Mouse (Mus musculus) lung, postnatal 4 days (tissue): Measurements from ENCODE around the gene St7l.
A peak's percentile ranks its signal among the peaks of the same experiment; 100 is the strongest.

Experiments
- DNase-seq, 2 experiments: peaks; one replicate each; pipeline ENCODE4 v3.0.0; 2021

The St7l gene

DNA sequence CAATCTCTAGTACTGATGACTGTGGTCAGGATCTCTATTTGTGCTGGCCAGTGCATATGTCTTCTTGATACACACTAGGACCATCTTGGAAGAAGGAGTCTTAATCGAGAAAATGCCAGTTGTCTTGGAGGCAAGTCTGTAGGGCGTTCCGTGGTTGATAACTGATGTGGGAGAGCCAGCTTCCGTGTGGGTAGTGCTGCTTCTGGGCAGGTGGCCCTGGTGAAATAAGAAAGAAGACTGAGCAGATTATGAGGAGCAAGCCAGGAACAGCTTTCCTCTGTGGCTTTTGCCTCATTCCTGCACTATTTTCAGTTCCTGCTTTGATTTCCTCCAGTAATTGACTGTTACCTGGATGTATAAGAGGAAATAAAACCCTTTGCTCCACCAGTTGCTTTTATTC is 41.6 kb downstream of the St7l start:
- no peak for DNase-seq

DNA sequence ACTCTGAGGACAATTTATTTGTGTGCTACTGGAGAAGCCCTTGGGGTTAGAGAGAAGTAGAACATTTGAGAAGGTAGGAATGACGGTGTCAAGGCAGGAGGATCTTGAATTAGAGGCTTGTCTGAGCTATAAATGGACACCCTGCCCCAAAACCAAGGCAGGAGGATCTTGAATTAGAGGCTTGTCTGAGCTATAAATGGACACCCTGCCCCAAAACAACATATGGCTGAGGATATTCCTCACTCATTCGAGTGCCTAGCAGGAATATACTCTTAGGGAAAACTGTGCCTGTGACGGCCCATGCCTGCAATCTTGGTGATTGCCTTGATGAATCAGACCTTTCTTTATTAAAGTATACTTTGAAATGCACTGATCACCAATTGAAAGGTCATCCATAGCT is 42.2 kb downstream of the St7l start:
- no peak for DNase-seq

DNA sequence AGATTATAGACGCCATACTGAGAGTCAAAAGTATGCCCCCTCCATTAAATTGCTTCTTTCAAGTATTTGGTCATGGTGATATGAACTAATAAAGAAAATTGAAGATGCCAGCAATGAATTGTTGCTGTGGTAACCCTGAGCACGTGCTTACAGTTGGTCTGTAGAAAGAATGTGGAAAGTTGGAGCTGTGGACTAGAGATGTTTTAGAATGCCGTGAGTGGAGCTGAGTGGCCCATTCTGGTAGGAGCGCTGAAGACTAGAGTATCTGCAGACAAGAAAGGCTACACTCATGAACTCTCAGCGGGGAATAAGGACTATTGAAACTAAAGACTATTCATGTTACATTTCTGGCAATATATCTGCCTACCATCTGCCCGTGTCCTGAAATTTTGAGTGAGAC is 45.4 kb downstream of the St7l start:
- DNase-seq, result no peak

DNA sequence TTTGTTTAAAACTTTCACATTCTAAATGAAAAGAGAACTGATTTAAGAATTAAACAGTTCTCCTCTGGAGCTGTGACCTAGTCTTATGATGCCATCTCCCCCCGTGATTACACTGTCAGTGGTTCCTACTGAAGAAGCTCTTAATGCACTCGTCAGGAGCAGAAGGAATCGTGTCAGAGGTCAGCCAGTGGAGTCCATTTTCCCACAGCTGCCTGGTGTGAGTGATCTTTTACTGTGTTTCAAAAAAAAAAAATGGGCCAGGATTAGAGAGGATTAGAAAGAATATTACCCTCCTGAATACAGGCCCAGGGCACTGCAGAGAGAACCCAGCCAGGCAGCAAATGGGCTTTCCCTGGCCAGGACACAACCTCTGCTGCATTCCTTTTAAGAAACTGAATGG is 51.2 kb downstream of the St7l start:
- DNase-seq, result no peak

DNA sequence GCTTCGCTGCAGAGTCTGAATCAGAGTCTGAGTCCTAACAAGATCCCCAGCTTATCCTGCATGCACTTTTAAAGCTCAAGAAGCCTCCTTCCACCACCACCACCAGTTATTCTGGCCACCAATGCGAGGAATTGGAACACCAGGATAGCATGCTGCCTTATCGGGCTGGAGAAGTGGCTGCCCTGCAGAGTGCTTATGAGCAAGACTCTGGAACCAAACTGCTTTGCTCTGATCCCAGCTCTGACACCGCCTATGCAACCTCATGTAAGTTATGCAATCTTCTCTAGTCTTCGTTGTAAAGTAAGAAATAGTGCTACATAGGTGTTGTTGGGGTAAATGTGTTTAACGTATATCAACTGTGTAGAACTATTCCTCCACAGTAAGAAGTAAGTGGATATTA is 65.6 kb downstream of the St7l start:
- no peak for DNase-seq

DNA sequence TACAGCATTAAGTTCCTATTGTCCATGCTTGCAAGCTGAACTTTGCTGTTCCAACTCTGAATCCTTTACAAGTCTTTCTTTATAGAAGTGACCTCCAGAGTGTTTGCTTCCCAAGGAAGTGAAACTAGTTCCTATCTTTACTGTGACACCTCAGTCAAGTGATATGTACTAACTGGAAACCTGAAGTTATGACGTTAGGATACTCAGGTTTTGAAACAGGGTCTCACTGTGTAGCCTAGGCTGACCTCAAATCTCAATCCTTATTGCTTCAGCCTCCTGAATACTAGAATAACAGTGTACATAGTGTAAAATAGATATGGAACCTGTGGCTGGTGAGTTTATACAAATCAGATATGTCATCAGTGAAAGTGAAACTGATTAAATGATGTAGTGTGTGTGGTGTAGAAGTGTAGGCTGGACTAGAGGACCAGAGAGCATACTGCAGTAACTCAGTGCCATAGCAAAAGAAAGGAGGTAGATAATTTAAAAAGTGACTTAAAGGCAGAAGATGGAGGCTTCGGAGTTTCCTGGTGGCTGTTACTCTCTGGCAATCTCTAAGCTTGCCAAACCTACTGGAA is 74.0 kb downstream of the St7l start:
- DNase-seq, result no peak

DNA sequence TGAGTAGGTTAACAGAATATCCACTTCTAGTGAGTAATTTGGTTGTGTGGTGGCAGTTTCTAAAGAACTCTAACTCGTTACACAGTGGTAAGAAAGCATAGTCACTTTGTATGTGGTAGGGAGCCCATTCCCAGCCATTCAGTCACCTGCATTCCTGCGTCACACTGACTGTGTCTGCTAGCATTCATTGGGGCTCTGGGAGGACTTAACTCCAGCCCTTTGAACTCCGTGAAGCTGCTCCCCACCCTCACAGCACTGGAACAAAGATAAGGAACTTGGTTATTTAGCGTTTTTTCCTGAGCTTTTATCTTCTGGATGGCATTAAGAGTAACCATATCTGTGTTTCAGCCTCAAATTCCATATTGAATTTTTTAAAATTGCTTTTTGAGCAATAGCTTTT is 74.5 kb downstream of the St7l start:
- DNase-seq, result no peak

DNA sequence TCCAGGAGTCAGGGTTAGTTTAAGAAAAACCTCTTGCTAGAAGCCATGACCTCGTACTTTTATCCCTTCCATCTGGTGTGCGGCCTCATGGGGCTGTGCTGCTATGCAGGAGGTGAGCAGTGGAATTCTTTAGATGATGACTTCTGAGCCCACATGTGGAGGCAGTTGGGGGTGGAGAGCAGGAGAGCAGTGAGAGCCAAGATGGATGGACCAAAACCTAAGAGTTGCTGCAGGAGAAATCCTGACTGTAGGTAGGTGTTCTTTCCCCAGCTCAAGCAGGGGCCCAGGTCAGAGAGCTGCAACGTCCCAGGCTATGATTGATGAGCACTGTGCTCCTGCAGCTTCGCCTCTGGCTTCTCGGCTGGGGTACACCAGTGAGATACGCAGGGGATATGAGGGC is 76.9 kb downstream of the St7l start:
- no peak for DNase-seq

DNA sequence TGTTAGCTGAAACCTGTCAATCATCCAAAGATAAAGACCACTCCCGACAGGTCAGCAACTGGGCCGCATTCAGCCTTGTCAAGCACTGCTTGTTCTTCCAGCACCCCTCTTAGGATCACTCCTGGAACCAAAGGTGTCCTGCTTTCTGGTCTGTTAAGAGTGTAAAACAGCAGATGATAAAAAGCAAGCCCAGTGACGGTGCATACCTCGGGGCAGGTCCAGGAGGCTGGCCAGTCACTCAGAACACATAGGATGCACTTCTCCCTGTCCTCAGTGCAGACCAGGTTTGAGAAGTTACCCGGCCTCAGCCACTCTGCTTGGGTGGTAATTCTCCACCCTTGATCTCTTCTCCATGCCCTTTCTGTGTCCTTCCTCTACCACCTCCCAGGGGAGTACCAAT is 78.9 kb downstream of the St7l start:
- DNase-seq, result no peak

DNA sequence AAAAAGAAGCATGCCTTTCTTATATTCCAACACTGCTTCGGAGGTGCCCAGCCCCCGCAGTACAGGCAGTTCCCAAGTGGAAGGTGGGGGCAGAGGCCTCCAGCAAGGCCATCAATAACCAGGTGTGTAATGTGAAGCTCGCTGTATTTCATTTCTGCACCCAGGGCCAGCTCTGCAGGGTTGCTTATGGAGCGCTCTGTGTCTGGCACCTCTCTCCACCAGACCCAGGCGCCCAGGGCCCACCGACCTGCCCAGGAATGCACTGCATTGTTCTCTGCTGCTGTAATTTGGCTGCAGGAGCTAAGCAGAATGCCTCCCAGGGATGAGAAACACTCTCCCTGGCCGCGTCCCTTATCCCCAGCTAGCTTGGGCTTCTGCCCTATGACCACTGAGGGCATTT is 79.5 kb downstream of the St7l start:
- no peak for DNase-seq

DNA sequence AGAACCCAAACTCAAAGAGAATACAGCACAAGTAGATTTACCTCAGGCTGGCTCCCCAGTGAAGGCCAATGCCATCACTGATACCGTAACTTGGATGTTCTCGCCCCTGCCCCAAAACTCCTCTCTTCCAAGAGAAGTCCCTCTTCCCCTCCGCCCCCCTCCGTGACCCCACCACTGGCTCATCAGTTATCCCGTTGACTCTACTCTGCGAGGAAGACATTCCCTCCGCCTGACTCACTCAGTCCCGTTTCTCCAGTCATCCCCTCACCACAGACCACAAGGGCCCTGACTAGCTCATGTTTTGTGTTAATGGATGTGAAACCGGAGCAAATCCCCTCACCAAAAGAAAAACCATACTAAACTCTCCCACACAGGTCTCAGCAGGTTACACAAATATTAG is 81.1 kb downstream of the St7l start:
- no peak for DNase-seq

DNA sequence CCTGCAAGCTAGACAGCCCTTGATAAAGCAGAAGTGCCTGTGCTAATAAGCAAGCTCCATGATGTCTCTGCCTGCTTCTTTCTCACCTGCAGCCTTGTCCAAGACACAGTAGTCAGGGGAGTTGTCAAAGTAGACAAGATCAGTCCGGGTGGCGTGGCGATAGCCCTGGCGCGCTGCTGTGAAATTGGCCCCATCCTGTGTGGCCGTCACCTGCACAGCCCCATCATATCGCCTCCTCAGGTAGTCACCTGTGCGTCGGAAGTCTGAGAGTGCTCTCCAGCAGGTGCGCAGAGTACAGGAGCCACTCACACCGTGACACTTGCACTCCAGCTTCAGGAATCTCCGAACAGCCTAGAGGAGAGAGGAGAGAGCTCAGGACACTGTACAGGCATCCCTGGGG is 87.1 kb downstream of the St7l start:
- no peak for DNase-seq

DNA sequence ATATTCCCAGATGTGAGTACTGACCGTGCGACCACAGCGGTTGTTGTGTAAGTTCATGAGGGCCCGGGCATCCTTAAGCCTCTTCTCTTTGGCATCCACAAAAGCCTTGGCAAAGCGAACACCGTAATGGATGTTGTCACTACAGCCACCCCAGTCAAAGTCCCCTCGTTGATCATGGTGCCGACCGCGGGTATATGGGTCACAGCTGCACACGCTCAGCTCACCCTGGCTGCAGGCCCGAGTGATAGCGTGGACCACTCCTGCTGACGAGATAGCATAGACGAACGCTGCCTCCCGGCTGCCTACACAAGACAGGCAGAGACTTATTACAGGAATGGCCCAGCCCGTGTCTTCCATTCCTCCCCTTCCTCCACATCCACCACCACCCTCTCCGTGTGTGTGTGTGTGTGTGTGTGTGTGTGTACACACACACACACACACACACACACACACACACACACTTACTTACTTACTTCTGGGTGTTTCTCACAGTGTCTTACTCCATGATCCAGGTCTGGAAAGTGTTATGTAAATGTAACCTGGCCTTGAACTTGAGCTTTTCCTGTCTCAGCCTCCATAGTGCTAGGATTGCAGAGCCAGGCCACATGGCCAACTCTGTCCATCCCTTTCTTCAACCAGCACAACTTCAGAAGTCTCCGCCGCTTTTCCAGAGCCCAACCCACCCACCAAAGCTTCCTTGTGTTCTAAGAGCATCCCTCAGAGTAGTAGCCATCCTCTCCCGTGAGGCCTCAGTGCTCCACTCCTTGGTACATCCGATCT is 89.3 kb downstream of the St7l start:
- DNase-seq, result no peak

DNA sequence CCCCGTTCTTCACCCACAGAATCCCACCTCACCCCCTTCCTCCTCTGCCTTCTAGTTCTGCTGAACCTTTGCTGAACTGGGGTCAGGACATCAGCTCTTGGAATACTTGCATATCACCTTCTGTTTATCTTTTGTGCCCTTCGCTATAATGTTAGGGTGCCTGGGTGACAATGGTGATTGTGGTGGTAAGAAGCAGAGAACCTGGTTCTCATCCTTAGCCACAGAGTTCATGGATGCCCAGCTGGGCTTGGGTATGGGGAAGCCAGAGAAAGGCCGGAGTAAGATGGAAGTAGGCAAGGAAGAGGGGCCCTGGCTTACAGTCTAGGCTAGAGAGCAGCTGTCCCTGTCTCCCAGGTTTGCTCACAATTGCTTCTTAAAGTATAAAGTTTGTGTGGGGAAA is 90.3 kb downstream of the St7l start:
- no peak for DNase-seq

DNA sequence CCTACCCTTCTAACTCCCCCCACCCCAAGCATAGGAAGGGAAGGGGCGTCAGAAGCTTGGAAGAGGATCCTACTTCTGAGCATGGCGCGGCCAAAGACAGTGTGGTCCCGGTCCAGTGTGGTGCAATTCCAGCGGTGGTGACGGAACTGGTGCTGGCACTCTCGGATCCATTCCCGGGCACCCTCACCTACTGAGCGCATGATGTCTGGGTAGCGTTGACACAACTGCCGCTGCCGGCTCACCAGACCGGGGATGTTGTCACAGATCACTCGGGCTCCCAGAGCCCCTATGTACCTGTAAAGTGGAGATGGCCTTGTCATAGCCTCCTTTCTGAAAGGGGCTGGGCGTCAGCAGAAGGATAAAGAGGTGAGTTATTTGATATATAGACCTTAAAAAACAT is 90.7 kb downstream of the St7l start:
- DNase-seq, result no peak

DNA sequence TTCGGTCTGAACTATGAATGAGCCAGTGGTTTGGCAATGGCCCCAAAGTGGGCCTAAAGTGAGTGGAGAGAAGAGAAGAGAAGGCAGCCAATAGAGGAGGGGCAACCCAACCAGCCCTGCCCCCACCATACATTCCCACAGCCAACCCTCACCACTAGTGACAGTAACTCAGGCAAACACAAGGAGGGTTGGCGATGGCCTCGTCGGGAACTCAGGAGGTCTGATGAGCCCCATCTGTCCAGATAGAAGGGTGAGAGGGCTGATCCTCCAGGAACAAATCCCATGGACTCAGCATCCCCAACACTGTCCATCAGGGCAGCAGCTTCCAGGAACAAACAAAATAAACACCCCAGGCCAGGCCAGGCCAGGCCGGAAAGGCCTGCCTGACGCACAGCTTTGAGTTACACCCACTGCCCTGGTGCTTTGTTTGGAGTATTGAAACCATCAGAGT is 92.4 kb downstream of the St7l start:
- DNase-seq, result peak; percentile 62 to 83

DNA sequence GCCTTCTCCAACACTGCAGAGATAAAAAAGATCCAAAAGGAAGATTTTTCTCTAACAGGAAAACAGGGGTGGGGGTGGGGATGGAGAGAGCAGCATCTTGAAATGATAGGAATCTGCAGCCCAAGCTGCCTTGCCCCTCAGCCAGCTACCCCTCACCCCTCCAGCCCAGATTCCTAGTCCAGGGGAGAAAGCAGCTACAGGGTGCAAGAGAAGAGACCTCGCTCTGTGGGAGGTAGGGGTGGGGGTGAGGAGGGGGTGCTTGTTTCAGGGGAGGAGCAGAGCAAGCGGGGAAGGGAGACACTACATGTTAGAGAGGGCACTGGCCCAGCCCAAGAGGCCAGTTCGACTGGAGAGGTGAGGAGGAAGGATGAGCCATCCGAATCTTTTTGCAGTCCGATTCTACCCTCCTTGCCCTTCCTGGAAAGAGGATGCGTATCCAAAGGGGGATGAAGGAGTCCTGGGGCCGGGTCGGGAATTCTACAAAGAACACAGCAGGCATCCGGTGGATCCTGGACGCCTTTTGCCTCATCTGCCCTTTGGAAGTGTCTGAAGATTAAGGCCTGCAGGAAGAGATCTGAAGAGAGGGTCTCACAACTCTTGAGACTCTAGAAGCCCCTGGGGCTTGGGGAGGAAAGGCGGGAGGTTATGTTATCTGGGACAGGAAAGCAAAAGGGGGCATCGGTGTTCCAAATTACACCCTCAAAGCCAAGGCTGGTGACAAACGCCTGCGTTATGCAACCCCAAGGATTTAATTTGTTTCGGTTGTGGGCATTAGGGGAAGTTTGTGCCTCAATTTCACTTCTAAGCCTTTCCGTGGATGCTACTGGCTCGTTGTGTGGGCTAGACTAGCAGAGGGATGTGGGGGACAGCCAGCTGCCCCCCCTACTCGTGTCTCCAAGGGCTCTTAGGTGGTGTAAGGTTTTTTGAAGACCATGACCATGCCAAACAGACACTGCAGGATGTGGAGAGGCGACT is 96.5 kb downstream of the St7l start:
- no peak for DNase-seq

DNA sequence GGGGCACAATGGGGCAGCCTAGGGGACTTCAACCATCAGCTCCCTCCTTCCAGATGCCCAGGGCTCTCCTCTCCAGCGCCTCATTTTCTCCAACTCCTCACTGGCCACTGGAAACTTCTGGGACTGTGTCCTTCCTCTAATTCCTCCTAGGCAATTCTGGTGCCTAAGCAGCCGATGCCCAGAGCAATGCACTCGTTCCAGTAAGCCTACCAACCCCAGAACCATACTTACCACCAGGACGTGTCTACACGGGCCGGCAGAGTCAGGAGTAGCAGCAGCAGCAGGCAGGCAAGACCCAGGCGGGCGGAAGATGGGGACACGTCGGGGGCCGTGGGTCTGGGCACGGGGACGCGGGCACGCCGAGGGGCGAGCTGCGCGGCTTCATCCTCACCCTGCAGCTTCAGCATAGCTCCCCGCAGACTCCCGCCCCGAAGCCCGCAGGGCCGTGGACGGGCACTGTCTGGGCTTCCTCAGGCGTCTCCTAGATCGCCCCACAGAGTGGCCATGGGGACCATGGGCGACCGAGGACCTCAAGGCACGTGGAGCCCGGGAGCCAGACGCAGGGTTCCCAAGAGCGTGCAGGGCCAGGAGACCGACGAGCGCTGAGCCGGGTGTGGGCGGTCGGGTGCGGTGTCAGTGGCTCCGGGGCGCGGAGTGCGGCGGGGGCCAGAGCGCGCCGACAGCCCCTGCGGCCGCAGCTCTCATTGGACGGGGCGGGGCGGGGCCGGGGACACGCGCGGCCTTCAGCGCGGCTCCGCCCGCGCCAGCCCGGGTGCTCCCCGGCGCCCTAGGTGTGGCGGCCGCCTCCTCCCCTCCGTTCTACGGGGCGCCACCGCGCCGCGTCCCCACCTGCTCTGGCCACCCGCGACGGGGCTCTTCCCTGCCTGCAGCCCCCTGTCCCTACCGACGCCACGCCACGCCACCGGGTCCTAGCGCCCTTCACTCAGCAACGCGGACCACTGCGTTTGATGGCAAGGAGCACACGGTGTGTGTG is 97.6 kb downstream of the St7l start, which contains the start of gene Wnt2b:
Gene Wnt2b (minus strand): TSS at position 856 of the 994 bp plus-strand sequence.
- peak; percentile 38 to 60 for DNase-seq

DNA sequence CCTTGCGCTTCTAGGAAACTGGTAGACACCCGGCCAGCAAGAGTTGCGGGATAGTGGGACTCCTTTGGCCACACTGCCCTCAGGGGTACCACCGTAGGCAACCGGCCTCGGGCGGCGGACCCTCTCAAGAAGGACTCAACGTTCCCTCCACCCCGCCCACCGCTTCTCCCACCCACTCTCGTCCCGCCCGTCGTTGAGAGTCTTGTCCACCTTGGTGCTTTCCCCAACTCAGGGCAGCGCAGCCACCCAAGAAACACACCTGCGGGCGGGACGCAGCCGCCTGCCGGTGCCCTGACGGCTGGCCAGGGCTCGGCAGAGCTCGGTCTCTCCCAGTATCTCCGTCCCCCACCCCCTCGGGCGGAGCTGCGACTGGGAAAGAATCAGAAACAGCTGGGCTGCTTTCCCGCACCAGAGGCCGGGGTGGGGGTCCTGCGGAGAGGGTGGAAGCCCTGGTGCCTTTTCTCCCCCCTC is 98.4 kb downstream of the St7l start:
- peak; percentile 36 to 59 for DNase-seq

DNA sequence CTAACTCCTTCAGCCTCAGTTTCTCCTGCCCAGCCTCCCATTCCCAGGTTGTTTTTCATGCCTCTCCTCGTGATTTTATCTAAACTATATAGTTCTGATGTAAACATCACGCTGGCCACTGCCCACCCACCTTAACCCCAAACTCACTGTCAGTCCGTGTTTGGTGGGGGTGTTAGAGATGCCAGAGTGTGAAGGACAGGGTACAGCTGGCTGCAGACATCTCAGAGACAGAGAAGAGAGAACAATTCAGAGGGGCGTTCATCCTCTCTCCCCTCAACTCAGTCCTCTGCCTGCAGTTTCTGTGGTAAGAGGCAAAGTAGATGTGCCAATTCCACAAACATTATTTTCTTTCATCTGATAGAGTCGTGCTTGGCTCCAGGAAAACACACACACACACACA is 99.1 kb downstream of the St7l start:
- no peak for DNase-seq

DNA sequence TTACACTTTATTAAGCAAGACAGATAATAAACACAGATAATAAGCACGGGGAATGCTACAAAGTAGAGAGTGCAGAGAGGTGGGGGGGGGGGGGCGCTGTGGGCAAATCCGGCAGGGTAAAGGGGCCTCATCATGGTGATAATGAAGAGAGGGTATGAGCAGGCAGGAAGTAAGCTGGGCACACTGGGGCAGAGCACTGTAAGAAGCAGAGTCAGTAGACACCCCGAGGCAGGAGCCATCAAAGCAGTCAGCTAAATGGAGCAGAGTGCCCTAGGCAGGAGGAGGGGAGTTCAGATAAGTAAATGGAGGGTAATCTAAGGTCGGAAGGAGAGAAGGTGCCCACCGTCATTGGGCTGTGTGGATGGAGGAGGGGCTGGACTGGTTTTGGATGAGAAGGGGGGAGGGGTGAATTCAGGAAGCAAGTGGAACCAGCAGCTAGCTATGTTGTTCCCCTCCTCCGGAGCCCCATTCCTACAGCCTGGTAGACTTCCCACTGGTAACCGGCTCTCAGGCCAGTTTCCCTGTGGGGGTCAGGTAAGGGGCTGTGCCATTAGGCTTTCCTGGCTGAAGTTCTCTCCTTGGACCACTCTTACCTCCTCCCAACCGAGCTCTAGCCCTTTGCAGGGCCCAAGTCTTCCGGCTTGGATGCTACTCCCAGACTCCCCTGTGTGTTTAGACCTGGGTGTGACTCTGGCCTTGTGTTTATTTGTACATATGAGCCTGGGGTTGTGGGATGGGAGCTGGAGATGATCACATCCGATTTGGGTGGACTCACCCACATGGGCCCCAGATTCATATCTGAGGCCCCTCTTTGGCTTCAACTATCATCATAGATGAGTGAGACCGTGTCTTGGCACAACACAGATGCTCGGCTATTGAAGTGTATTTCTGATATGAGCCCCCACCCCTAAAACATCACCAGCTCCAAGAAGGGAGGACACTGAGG is 99.8 kb downstream of the St7l start:
- no peak for DNase-seq
